Mouse (Mus musculus) testis, postnatal 14 days (tissue): ENCODE measurements at regions not wholly inside any gene's neighbourhood (a gene's known extent, or its start where the extent isn't known, plus 50 kb on each side); places are given as distances from the start of the nearest gene placed in this dataset.

Experiments
- DNase-seq: peaks from one replicate; pipeline ENCODE4 v3.0.0; 2021; ENCODE audit warnings: low spot score

GRCm38 (mm10) chr11:114322627-114323026 lies 255.8 kb upstream of the Sdk2 start:
- DNase-seq: no peak

GRCm38 (mm10) chr11:114321974-114322373 lies 255.1 kb upstream of the Sdk2 start:
- no peak for DNase-seq

- no peak for DNase-seq
These were observed 254.7 kb upstream of the Sdk2 start for GRCm38 (mm10) chr11:114321527-114321926.

- DNase-seq: no peak
These were observed 248.4 kb upstream of the Sdk2 start for GRCm38 (mm10) chr11:114315274-114315673.

GRCm38 (mm10) chr11:114313652-114314051 lies 246.8 kb upstream of the Sdk2 start:
- no peak for DNase-seq

GRCm38 (mm10) chr11:114311640-114312039 lies 244.8 kb upstream of the Sdk2 start:
- DNase-seq: no peak

- DNase-seq: no peak
These were observed 236.9 kb upstream of the Sdk2 start for GRCm38 (mm10) chr11:114303636-114304354.

GRCm38 (mm10) chr11:114300611-114301319 lies 233.9 kb upstream of the Sdk2 start:
- DNase-seq: no peak

GRCm38 (mm10) chr11:114296816-114297334 lies 230.0 kb upstream of the Sdk2 start:
- no peak for DNase-seq

- no peak for DNase-seq
These were observed 227.8 kb upstream of the Sdk2 start for GRCm38 (mm10) chr11:114294511-114295250.

GRCm38 (mm10) chr11:114291258-114291657 lies 224.4 kb upstream of the Sdk2 start:
- no peak for DNase-seq

- DNase-seq: no peak
These were observed 223.1 kb upstream of the Sdk2 start for GRCm38 (mm10) chr11:114289946-114290345.

GRCm38 (mm10) chr11:114284820-114285666 lies 218.2 kb upstream of the Sdk2 start:
- DNase-seq: no peak

GRCm38 (mm10) chr11:114283208-114283607 lies 216.4 kb upstream of the Sdk2 start:
- peak; percentile 27 for DNase-seq

- no peak for DNase-seq
These were observed 215.7 kb upstream of the Sdk2 start for GRCm38 (mm10) chr11:114282566-114282965.

- DNase-seq: no peak
These were observed 215.0 kb upstream of the Sdk2 start for GRCm38 (mm10) chr11:114281846-114282245.

- peak; percentile 57 for DNase-seq
These were observed 214.3 kb upstream of the Sdk2 start for GRCm38 (mm10) chr11:114281041-114281695.

- DNase-seq: no peak
These were observed 210.9 kb upstream of the Sdk2 start for GRCm38 (mm10) chr11:114277513-114278304.

GRCm38 (mm10) chr11:114270358-114271072 lies 203.7 kb upstream of the Sdk2 start:
- DNase-seq: no peak

- DNase-seq: no peak
These were observed 195.1 kb upstream of the Sdk2 start for GRCm38 (mm10) chr11:114261959-114262358.
